Mouse (Mus musculus) cerebellum, adult 2 months (tissue): ENCODE data around the gene Camk2d.

Experiments used
- CTCF ChIP-seq: fragments of 200-500 bp; IDR thresholded peaks from 2 replicates; pipeline ENCODE4 v1.5.1; 2011; ENCODE audit warnings: low read depth, mild to moderate bottlenecking, control low read depth, low read length, moderate library complexity, borderline replicate concordance; ENCODE audit not compliant: insufficient read depth
- POLR2A ChIP-seq: fragments of 200-500 bp; IDR thresholded peaks from 2 replicates; pipeline ENCODE4 v1.6.1; 2011; ENCODE audit warnings: low read length, control low read depth, borderline replicate concordance; ENCODE audit not compliant: insufficient read depth

- TF ChIP-seq POLR2A (no peak), CTCF (peak; percentile 26; the same call in 1 of the 2 replicates)
Measured at GRCm38 (mm10) chr3:126575927-126576326, 20.2 kb upstream of the Camk2d start.
